Mouse (Mus musculus) limb, embryonic 15.5 days (tissue): ENCODE results near the gene Padi2. TPM values are rescaled to one million over a fixed set of nuclear protein-coding genes. Genes with fewer than 3 reads are reported as not detected.
A peak's percentile ranks its signal among the peaks of the same experiment; 100 is the strongest.

Experiments used
- ATAC-seq: fragments of 200-750 bp; cut with Nextera tagmentation; 2 replicates; pipeline ENCODE4 v1.8.0; 2017; ENCODE audit warnings: low read depth, moderate TSS enrichment; ENCODE audit not compliant: insufficient number of reproducible peaks, low FRiP score, low TSS enrichment
- H3K27ac ChIP-seq: fragments of 300-500 bp; sonication (generic); 2 replicates; pipeline ENCODE4 v1.5.1; 2015; ENCODE audit warnings: moderate library complexity, mild to moderate bottlenecking, inconsistent platforms
- H3K27me3 ChIP-seq: fragments of 300-500 bp; sonication (generic); 2 replicates; pipeline ENCODE4 v1.6.1; 2015; ENCODE audit warnings: inconsistent platforms
- H3K36me3 ChIP-seq: fragments of 300-500 bp; sonication (generic); 2 replicates; pipeline ENCODE4 v1.6.1; 2015; ENCODE audit warnings: inconsistent platforms
- H3K4me1 ChIP-seq: fragments of 300-500 bp; sonication (generic); 2 replicates; pipeline ENCODE4 v1.6.1; 2015; ENCODE audit warnings: inconsistent platforms
- H3K4me2 ChIP-seq: fragments of 300-500 bp; sonication (generic); 2 replicates; pipeline ENCODE4 v1.6.1; 2015; ENCODE audit warnings: mild to moderate bottlenecking, inconsistent platforms
- H3K4me3 ChIP-seq: fragments of 300-500 bp; sonication (generic); 2 replicates; pipeline ENCODE4 v1.5.1; 2015; ENCODE audit warnings: mild to moderate bottlenecking, inconsistent platforms
- H3K9ac ChIP-seq: fragments of 300-500 bp; sonication (generic); 2 replicates; pipeline ENCODE4 v1.6.1; 2015; ENCODE audit warnings: inconsistent platforms
- H3K9me3 ChIP-seq: fragments of 300-500 bp; sonication (generic); 2 replicates; pipeline ENCODE4 v1.6.1; 2016; ENCODE audit warnings: inconsistent platforms
- WGBS: fragments of 180-500 bp; shearing (Covaris S2); methylation state at CpG from one replicate; pipeline ENCODE4 v1.1.7; 2015; 5-methylcytosine and 5-hydroxymethylcytosine counted together
- polyA plus RNA-seq: library from polyadenylated mRNA; unstranded; fragments of >200 nt; fragmentation: Nextera tagmentation; extraction: Ambion mirVana; gene quantifications from 2 replicates; pipeline ENCODE4 v1.2.1, GENCODE M21; 2015

Gene Padi2
- polyA plus RNA-seq: 4.3 and 10.5 TPM in 2 replicates

DNA sequence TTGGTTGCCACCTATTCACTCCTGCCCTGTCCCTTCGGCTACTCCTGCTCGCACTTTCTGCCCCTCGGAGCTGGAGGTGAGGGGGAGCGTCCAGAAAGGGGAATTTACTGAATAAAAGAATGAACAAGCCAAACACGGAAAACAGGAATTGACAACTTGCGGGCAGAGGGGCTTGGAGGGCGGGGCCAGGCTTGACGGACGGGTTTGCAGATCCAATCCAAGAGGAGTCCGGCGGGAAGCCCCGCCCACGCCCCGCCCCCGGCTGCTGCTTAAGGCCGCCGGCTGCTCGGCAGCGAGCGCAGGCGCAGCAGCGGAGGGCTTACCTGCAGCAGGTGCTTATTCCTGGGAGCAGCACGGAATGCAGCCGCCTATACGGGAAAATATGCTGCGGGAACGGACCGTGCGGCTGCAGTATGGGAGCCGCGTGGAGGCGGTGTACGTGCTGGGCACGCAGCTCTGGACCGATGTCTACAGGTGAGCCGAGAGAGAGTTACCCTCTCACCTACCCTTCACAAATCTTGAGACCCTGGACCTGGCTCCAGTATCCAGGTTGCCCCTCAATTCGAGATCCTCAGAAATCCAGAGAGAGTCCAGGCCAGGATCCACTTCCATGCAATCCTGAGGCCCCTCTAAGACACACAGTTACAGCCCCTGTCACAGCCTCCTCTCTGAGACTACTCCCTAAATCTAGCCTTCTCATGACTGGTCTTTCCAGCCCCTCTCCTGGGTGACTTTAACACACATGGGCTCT is at the start of gene Padi2:
Gene Padi2 (plus strand): TSS at position 269 of the 751 bp plus-strand sequence.
- WGBS: 2% methylated on average over 37 of the region's 37 CpGs
- H3K4me1 ChIP-seq: peaks cover 20% of the 10 kb centered on the region
- H3K9ac ChIP-seq: no peak within 1 kb of the TSS
- ATAC-seq: no peak
- H3K27ac ChIP-seq: no peak within 1 kb of the TSS
- no peaks in the 10 kb centered on the region for H3K36me3 ChIP-seq
- peaks cover 69% of the 10 kb centered on the region for H3K27me3 ChIP-seq
- H3K4me3 ChIP-seq: peak within 1 kb of the TSS; percentile 31
- H3K9me3 ChIP-seq: no peaks in the 10 kb centered on the region
- peak within 1 kb of the TSS; percentile 55 for H3K4me2 ChIP-seq

GRCm38 (mm10) chr4:140857041-140857440 is 49.1 kb upstream of the Padi2 start:
- H3K4me2 ChIP-seq: no peak overlapping the region
- H3K36me3 ChIP-seq: no peaks in the 10 kb centered on the region
- H3K4me3 ChIP-seq: no peak overlapping the region
- H3K27me3 ChIP-seq: no peaks in the 10 kb centered on the region
- no peak overlapping the region for H3K9ac ChIP-seq
- H3K27ac ChIP-seq: no peak overlapping the region
- ATAC-seq: no peak
- no peaks in the 10 kb centered on the region for H3K9me3 ChIP-seq
- WGBS: 75% methylated on average over 5 of the region's 5 CpGs
- peaks cover 2% of the 10 kb centered on the region; the same call in 1 of the 2 replicates for H3K4me1 ChIP-seq

DNA sequence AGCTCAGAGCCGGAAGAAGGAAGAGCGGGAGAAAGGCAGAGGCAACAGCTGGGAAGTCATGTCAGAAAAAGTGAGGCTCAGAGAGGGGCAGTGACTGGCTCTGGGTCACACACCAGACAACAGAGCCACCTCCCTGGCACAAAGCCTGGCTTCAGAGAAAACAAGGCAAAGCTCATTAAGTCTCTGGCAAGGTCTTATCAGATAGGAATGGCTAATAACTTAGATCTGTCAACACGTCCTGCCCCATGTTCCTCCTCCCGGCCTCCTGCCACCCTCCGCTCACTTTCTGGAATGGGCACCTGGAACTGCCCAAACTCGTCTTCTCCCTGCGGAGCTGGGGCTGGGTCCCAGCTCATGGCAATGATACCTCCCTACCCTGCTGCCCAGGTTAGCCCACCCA is 48.3 kb upstream of the Padi2 start:
- Histone ChIP-seq H3K4me1 (peaks cover 3% of the 10 kb centered on the region; the same call in 1 of the 2 replicates), H3K36me3 (no peaks in the 10 kb centered on the region), H3K27ac (no peak overlapping the region), H3K9me3 (no peaks in the 10 kb centered on the region), H3K4me3 (no peak overlapping the region), H3K27me3 (no peaks in the 10 kb centered on the region), H3K9ac (no peak overlapping the region), H3K4me2 (no peak overlapping the region)
- 71% methylated on average over 7 of the region's 7 CpGs for WGBS
- no peak for ATAC-seq

DNA sequence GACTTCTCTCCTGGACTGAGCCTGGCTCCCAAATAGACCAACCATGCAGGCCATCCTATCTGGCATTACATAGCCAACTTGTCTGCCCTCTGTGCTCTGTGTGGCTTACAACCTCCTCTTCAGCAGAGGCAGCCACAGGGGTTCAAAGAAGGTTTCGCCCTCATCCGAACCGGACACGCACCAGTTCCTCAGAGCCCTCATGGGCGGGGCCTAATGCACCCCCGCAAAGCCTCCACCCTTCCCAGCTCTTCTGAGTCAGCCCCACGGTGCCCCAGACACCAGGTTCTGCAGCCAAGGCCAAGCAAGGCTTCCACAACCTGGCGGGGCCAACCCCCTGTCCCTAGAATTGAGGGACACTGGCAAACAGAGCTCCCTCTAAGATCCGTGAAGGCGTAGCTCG is 46.9 kb upstream of the Padi2 start:
- H3K27ac ChIP-seq: no peak overlapping the region
- ATAC-seq: no peak
- WGBS: 81% methylated on average over 11 of the region's 11 CpGs
- no peak overlapping the region for H3K4me2 ChIP-seq
- no peak overlapping the region for H3K4me3 ChIP-seq
- no peak overlapping the region for H3K9ac ChIP-seq
- H3K36me3 ChIP-seq: no peaks in the 10 kb centered on the region
- peaks cover 3% of the 10 kb centered on the region; the same call in 1 of the 2 replicates for H3K4me1 ChIP-seq
- no peaks in the 10 kb centered on the region for H3K27me3 ChIP-seq
- H3K9me3 ChIP-seq: no peaks in the 10 kb centered on the region

GRCm38 (mm10) chr4:140860125-140860766 is 45.9 kb upstream of the Padi2 start:
- H3K4me2 ChIP-seq: no peak overlapping the region
- H3K4me3 ChIP-seq: no peak overlapping the region
- H3K9me3 ChIP-seq: no peaks in the 10 kb centered on the region
- WGBS: 47% methylated on average over 7 of the region's 7 CpGs
- no peak overlapping the region for H3K27ac ChIP-seq
- peaks cover 3% of the 10 kb centered on the region; the same call in 1 of the 2 replicates for H3K4me1 ChIP-seq
- H3K36me3 ChIP-seq: no peaks in the 10 kb centered on the region
- no peak for ATAC-seq
- H3K9ac ChIP-seq: no peak overlapping the region
- no peaks in the 10 kb centered on the region for H3K27me3 ChIP-seq

GRCm38 (mm10) chr4:140860767-140861147 is 45.4 kb upstream of the Padi2 start:
- WGBS: 89% methylated on average over 7 of the region's 7 CpGs
- ATAC-seq: no peak
- H3K27ac ChIP-seq: no peak overlapping the region

GRCm38 (mm10) chr4:140862036-140862650 is 44.0 kb upstream of the Padi2 start:
- H3K4me1 ChIP-seq: peaks cover 3% of the 10 kb centered on the region; the same call in 1 of the 2 replicates
- no peak overlapping the region for H3K27ac ChIP-seq
- H3K36me3 ChIP-seq: no peaks in the 10 kb centered on the region
- 44% methylated on average over 11 of the region's 11 CpGs for whole genome bisulfite sequencing
- no peaks in the 10 kb centered on the region for H3K9me3 ChIP-seq
- ATAC-seq: no peak
- H3K4me3 ChIP-seq: no peak overlapping the region
- no peaks in the 10 kb centered on the region for H3K27me3 ChIP-seq
- H3K9ac ChIP-seq: no peak overlapping the region
- no peak overlapping the region for H3K4me2 ChIP-seq

More at GRCm38 (mm10) chr4:140860767-140861147, 45.4 kb upstream of the Padi2 start:
- no peak overlapping the region for H3K9ac ChIP-seq
- H3K4me1 ChIP-seq: peaks cover 3% of the 10 kb centered on the region; the same call in 1 of the 2 replicates
- no peaks in the 10 kb centered on the region for H3K27me3 ChIP-seq
- no peak overlapping the region for H3K4me2 ChIP-seq
- H3K4me3 ChIP-seq: no peak overlapping the region
- no peaks in the 10 kb centered on the region for H3K9me3 ChIP-seq
- H3K36me3 ChIP-seq: no peaks in the 10 kb centered on the region

DNA sequence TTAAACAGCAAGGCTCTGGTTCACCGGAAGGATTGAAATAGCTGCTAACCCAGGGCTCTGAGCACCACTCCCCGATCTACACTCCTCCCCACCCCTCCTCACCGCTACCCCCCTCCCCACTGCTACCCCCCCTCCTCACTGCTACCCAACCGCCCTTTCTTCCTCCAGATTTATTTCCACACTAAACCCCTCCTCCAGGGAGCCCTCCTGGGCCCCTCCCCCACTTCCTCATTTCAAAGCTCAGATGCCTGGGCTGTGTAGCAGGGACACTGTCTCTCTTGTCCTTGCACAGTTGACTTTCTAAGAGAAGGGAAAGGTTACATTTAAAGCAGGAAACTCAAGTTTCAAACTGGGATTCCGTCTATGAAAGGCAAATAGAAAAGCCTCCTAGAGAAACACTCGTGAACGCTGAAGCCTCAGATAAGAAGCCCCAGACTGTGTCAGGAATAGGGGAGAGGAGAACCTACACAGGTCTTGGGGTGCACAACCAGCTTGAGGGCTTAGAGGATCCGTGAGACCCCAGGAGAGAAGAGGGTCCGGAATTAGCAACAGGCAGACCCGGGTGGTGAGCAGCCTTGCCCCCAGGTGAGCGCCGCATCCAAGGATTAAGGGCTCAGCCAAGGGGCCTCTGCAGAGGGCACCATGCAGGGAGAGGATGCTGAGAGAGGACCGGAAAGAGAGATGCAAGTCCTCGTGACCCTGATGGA is 37.5 kb upstream of the Padi2 start:
- WGBS: 3% methylated on average over 14 of the region's 14 CpGs
- H3K9ac ChIP-seq: no peak overlapping the region
- H3K4me1 ChIP-seq: peaks cover 16% of the 10 kb centered on the region
- H3K9me3 ChIP-seq: no peaks in the 10 kb centered on the region
- no peak overlapping the region for H3K27ac ChIP-seq
- no peak overlapping the region for H3K4me3 ChIP-seq
- no peaks in the 10 kb centered on the region for H3K36me3 ChIP-seq
- H3K27me3 ChIP-seq: peaks cover 8% of the 10 kb centered on the region; the same call in 1 of the 2 replicates
- H3K4me2 ChIP-seq: peak overlapping the region; percentile 15; the same call in 1 of the 2 replicates
- ATAC-seq: no peak

DNA sequence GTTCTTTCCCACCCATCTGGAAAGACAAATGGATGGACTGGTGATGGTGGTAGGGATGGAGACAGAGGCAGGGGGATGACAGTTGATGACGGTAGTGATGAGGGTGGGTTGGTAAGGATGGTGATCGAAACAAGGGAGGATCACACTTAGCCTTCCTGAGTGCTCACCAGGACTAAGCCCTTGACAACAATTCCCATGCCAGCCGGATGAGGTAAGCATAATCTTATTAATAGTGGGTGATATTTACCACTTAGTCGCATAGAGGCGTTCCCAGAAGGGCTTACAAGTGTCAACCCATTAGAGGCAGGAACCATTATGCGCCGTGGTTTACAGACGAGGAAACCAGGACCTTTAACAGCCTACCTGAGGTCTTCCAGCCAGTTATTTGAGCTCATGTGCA is 36.2 kb upstream of the Padi2 start:
- WGBS: 82% methylated on average over 8 of the region's 8 CpGs
- no peak for ATAC-seq

DNA sequence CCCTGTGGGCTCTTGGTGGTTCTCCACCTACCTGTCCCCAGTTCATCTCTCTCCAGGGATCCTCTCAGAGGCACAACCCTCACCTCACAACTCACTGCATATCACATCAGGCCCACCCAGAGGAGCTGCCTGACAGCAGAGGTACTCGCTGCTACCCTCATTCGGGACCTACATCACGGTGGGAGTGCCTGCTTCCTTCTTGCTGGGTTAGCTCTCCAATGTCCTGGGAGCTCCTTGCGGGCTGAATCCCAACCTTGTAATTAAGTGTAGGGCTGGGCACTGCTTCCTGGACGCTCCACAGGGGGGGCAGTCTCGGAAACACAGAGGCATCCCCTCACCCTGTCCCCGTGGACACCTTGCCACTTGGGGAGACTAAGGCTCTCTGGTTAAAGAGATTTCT is 35.3 kb upstream of the Padi2 start:
- Histone ChIP-seq H3K4me2 (no peak overlapping the region), H3K27me3 (peaks cover 8% of the 10 kb centered on the region; the same call in 1 of the 2 replicates), H3K9ac (no peak overlapping the region), H3K27ac (no peak overlapping the region), H3K4me3 (no peak overlapping the region), H3K9me3 (no peaks in the 10 kb centered on the region), H3K36me3 (no peaks in the 10 kb centered on the region), H3K4me1 (peaks cover 16% of the 10 kb centered on the region)
- ATAC-seq: no peak
- WGBS: 71% methylated on average over 7 of the region's 7 CpGs

More for the DNA sequence above, 36.2 kb upstream of the Padi2 start:
- Histone ChIP-seq H3K27me3 (peaks cover 8% of the 10 kb centered on the region; the same call in 1 of the 2 replicates), H3K4me3 (no peak overlapping the region), H3K9me3 (no peaks in the 10 kb centered on the region), H3K36me3 (no peaks in the 10 kb centered on the region), H3K4me2 (no peak overlapping the region), H3K27ac (no peak overlapping the region), H3K4me1 (peaks cover 16% of the 10 kb centered on the region), H3K9ac (no peak overlapping the region)

DNA sequence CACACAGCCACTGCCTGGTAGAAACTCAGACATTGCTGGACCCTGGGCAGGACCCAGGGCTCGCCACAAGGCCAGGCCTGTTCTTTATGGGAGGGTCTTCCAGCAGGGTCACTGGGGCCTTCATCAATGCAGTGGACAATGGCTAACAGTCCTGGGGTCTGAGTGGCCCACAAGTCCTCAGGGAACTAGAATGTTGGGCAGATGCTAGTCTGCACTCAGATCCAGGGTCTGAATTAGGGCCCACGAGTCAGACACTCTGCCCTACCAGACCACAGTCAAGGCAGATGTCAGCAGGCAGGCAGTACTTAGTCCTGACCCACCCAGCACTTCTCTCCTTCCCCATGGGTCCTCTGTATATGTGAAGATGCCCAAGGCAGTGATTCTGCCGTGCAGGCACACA is 34.8 kb upstream of the Padi2 start:
- no peak overlapping the region for H3K4me3 ChIP-seq
- no peak overlapping the region for H3K27ac ChIP-seq
- peaks cover 8% of the 10 kb centered on the region; the same call in 1 of the 2 replicates for H3K27me3 ChIP-seq
- no peak overlapping the region for H3K9ac ChIP-seq
- H3K4me1 ChIP-seq: peaks cover 16% of the 10 kb centered on the region
- H3K4me2 ChIP-seq: no peak overlapping the region
- H3K9me3 ChIP-seq: no peaks in the 10 kb centered on the region
- no peaks in the 10 kb centered on the region for H3K36me3 ChIP-seq
- no peak for ATAC-seq
- 86% methylated on average over 3 of the region's 3 CpGs for WGBS
